Mouse (Mus musculus) CD8-positive naive resting alpha-beta T cell, adult 2 months (primary cell): ENCODE data around the gene Gm28539.
"Not testable (repeated sequence)": the region's sequence is repeated elsewhere in the genome, so short reads cannot be mapped to it uniquely, and the experiment has no call there.

ENCODE experiments used
- DNase-seq, 2 experiments: peaks; one replicate each; pipeline ENCODE4 v3.0.0; 2022; ENCODE audit warnings: low read depth in 2 of 2, low spot score in 2 of 2

Gene Gm28539

GRCm38 (mm10) chr16:18952813-18953212, 116.4 kb downstream of the Gm28539 start:
- no peak for DNase-seq

GRCm38 (mm10) chr16:18955070-18955469, 118.7 kb downstream of the Gm28539 start:
- no peak for DNase-seq

- no peak for DNase-seq
Measured at GRCm38 (mm10) chr16:18963486-18963885, 127.1 kb downstream of the Gm28539 start.

- DNase-seq = no peak
Measured at GRCm38 (mm10) chr16:18969420-18970128, 133.2 kb downstream of the Gm28539 start.

GRCm38 (mm10) chr16:18970837-18971236, 134.5 kb downstream of the Gm28539 start:
- DNase-seq = no peak

GRCm38 (mm10) chr16:18975665-18976064, 139.3 kb downstream of the Gm28539 start:
- not testable (repeated sequence) for DNase-seq

- DNase-seq = no peak
Measured at GRCm38 (mm10) chr16:18976315-18976714, 139.9 kb downstream of the Gm28539 start.

- DNase-seq = no peak
Measured at GRCm38 (mm10) chr16:18986381-18986780, 150.0 kb downstream of the Gm28539 start.

GRCm38 (mm10) chr16:18986860-18987259, 150.5 kb downstream of the Gm28539 start:
- DNase-seq = no peak

GRCm38 (mm10) chr16:19002610-19003389, 166.4 kb downstream of the Gm28539 start:
- DNase-seq = not testable (repeated sequence)

GRCm38 (mm10) chr16:19003757-19004156, 167.4 kb downstream of the Gm28539 start:
- no peak for DNase-seq

- DNase-seq = no peak
Measured at GRCm38 (mm10) chr16:19005298-19005697, 168.9 kb downstream of the Gm28539 start.
